In the genomic region with DNA sequence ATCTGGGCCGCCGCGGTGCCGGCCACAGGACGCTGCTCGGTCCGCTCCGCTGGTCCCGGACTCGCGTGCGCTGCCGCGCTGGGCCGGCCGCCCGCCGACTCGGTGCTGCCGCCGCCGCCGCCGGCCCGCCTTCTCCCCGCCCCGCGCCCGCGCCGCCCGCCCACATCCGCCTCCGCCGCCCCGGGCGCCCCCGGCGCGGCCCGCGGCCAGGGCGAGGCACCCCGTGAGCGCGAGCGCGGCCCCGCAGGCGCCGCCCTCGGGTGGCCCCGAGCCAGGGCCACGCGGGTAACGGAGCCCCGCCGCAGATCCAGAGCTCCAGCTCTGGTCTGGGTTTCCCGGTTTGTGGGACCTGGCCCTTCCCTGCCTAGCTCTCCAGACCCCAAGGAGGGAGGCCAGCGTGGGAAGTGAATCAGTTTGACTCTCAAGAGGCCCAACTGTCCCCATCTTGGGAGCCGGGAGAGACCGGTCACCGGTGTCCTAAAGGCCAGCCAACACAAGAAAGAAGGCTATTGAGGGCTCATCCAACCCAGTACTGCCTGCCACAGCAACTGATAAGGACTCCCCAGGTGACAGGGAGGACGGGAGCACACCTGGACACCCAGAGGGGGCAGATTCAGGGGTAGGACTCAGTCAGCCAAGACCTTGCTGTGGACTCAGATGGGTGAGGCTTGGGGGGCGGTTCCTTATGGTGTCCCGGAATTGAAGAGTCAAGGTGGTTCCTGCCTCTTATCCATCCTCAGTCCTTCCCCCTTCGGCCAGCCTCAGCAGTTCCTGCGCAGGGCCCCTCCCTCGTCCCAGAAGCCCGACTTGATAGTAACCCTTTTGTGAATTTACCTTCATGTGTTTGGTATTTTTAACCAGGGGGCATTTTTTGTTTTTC, we compare ENCODE assay signal across 8 mouse cellular contexts. TPM values are rescaled to one million over a fixed set of nuclear protein-coding genes. Genes with fewer than 3 reads are reported as not detected.
A peak's percentile ranks its signal among the peaks of the same experiment; 100 is the strongest.
DNase-seq lines count a peak whose midpoint lies in the region; ATAC-seq and TF ChIP-seq lines count a peak whose summit lies in the region.

A gene (minus strand): TSS at position 753 of the 880 bp plus-strand sequence.

- peaks cover 1% of the 10 kb centered on the region; the same call in 1 of the 2 replicates for H3K27me3 ChIP-seq in cerebellum, adult 2 months (ENCODE audit: control insufficient read depth, insufficient read depth, low read length)
- H3K27me3 ChIP-seq in hindbrain, embryonic 11.5 days (ENCODE audit: control insufficient read depth, insufficient read depth, low read length) = peaks cover 8% of the 10 kb centered on the region
- no peaks in the 10 kb centered on the region for H3K27me3 ChIP-seq in small intestine, adult 2 months (ENCODE audit: control insufficient read depth, insufficient read depth, low read length)

- H3K36me3 ChIP-seq in hindbrain, embryonic 11.5 days (ENCODE audit: control insufficient read depth, insufficient read depth, low read length) = peaks cover 7% of the 10 kb centered on the region; the same call in 1 of the 2 replicates
- peaks cover 10% of the 10 kb centered on the region for H3K36me3 ChIP-seq in small intestine, adult 2 months (ENCODE audit: control insufficient read depth, insufficient read depth, low read length)

- 3% methylated on average over 46 of the region's 70 CpGs for WGBS in cerebellum, adult 2 months
- under 1% methylated on average over 34 of the region's 70 CpGs for WGBS in hindbrain, embryonic 11.5 days
- WGBS in small intestine, adult 2 months = 5% methylated on average over 61 of the region's 70 CpGs

- no peaks in the 10 kb centered on the region for H3K9me3 ChIP-seq in hindbrain, embryonic 11.5 days (ENCODE audit: control insufficient read depth, low read length)

- peak within 1 kb of the TSS; percentile 100 for H3K9ac ChIP-seq in hindbrain, embryonic 11.5 days (ENCODE audit: low read depth, low read length)

- peak within 1 kb of the TSS; percentile 81 for H3K4me2 ChIP-seq in hindbrain, embryonic 11.5 days (replicated peaks; ENCODE audit: low read depth, low read length)

- H3K4me1 ChIP-seq in cerebellum, adult 2 months (ENCODE audit: control insufficient read depth, insufficient read depth, low read length) = peaks cover 20% of the 10 kb centered on the region
- H3K4me1 ChIP-seq in hindbrain, embryonic 11.5 days (replicated peaks; ENCODE audit: control insufficient read depth, insufficient read depth, low read length) = peaks cover 18% of the 10 kb centered on the region
- peaks cover 28% of the 10 kb centered on the region for H3K4me1 ChIP-seq in small intestine, adult 2 months (ENCODE audit: control insufficient read depth, insufficient read depth, insufficient read length, low read length)

- no peak for DNase-seq in layer of hippocampus, adult 8-10 months (ENCODE audit: low spot score in 2 of 2)
- DNase-seq in layer of hippocampus, adult 9-10 months (ENCODE audit: low spot score) = no peak
- DNase-seq in cerebellum, adult 2 months = peak; percentile 65 to 78
- peak in 1 of 2 experiments; percentile 44 for DNase-seq in frontal cortex, adult 2 months (ENCODE audit: extremely low spot score in 1 of 2, low spot score in 1 of 2)
- DNase-seq in hindbrain, embryonic 11.5 days (ENCODE audit: low spot score) = peak; percentile 68
- peak; percentile 53 to 61 for DNase-seq in left cerebral cortex, adult 2 months (ENCODE audit: extremely low spot score in 1 of 2, low spot score in 2 of 2)
- peak; percentile 68 to 83 for DNase-seq in lung, postnatal 4 days

- peak; percentile 11; the same call in 1 of the 2 replicates for ATAC-seq in hindbrain, embryonic 11.5 days (ENCODE audit: low FRiP score)

- H3K4me3 ChIP-seq in cerebellum, adult 2 months (replicated peaks; ENCODE audit: insufficient read depth, low read depth, low read length) = peak within 1 kb of the TSS; percentile 73
- peak within 1 kb of the TSS; percentile 98 for H3K4me3 ChIP-seq in hindbrain, embryonic 11.5 days (ENCODE audit: low read depth, low read length)
- H3K4me3 ChIP-seq in left cerebral cortex, adult 2 months = peak within 1 kb of the TSS; percentile 63
- H3K4me3 ChIP-seq in small intestine, adult 2 months (ENCODE audit: low read depth, low read length) = peak within 1 kb of the TSS; percentile 87

- peak; percentile 19; the same call in 1 of the 2 replicates for TF ChIP-seq POLR2A in cerebellum, adult 2 months (IDR thresholded peaks at IDR 0.05; ENCODE audit: borderline replicate concordance, insufficient read depth, low read length)
- no peak; the same call in 1 of the 2 replicates for TF ChIP-seq POLR2A in small intestine, adult 2 months (IDR thresholded peaks at IDR 0.05; ENCODE audit: low read depth, low read length)

- peak within 1 kb of the TSS; percentile 72 for H3K27ac ChIP-seq in cerebellum, adult 2 months (ENCODE audit: insufficient read depth, low read length)
- H3K27ac ChIP-seq in hindbrain, embryonic 11.5 days (ENCODE audit: low read depth, low read length) = peak within 1 kb of the TSS; percentile 95
- peak within 1 kb of the TSS; percentile 90 for H3K27ac ChIP-seq in left cerebral cortex, adult 2 months
- H3K27ac ChIP-seq in small intestine, adult 2 months (ENCODE audit: insufficient read depth, low read depth, low read length) = peak within 1 kb of the TSS; percentile 91

- intact Hi-C loops in left cerebral cortex, adult 2 months (cut with DNase I) = loop anchor here (1.0 to 2.0 kb wide), 2 partner anchors 16 to 33 kb away; no protein-coding TSS in a partner anchor

- no peak for TF ChIP-seq CTCF in cerebellum, adult 2 months (IDR thresholded peaks at IDR 0.05; ENCODE audit: borderline replicate concordance, insufficient read depth, low read depth, low read length)
- no peak for TF ChIP-seq CTCF in left cerebral cortex, adult 2 months (IDR thresholded peaks at IDR 0.05)
- TF ChIP-seq CTCF in small intestine, adult 2 months (IDR thresholded peaks at IDR 0.05; ENCODE audit: extremely low read depth, insufficient read length, insufficient replicate concordance, low read depth, low read length) = no peak

RNA-seq across cellular contexts. Expression of the gene that starts here (rescaled TPM):
- 100 to 1,000 TPM; 153 to 162 (median 161) TPM for total RNA-seq in layer of hippocampus, adult 8-10 months (2022)
- polyA plus RNA-seq in cerebellum, adult 2 months (2012; rRNA removed) = 163 and 177 TPM in 2 replicates
- polyA plus RNA-seq in frontal cortex, adult 2 months (2012; rRNA removed) = 174 and 175 TPM in 2 replicates
- polyA plus RNA-seq in hindbrain, embryonic 11.5 days (2014; fragmentation: Nextera tagmentation; extraction: Ambion mirVana) = 50.8 and 76.5 TPM in 2 replicates
- 100 to 1,000 TPM; 144 to 157 TPM for total RNA-seq in left cerebral cortex, adult 2 months (2021)
- 79.0 and 88.7 TPM in 2 replicates for polyA plus RNA-seq in small intestine, adult 2 months (2012; rRNA removed)

Comparison
In these comparisons a context has a peak if more than half of its experiments do, and no peak if none do; other contexts are left out.
1. DNase-seq: peak in cerebellum, adult 2 months (2 of 2), hindbrain, embryonic 11.5 days (single experiment), left cerebral cortex, adult 2 months (2 of 2) and lung, postnatal 4 days (2 of 2); none in layer of hippocampus, adult 8-10 months (0 of 2) and layer of hippocampus, adult 9-10 months (single experiment).
2. Peak in every context shown above with its lines, with median percentiles within 50 percentile points of each other: H3K27ac ChIP-seq and H3K4me3 ChIP-seq.